Mouse (Mus musculus): ENCODE measurements at regions not wholly inside any gene's neighbourhood (a gene's known extent, or its start where the extent isn't known, plus 50 kb on each side); places are given as distances from the start of the nearest gene placed in this dataset.
A peak's percentile ranks its signal among the peaks of the same experiment; 100 is the strongest.

DNA sequence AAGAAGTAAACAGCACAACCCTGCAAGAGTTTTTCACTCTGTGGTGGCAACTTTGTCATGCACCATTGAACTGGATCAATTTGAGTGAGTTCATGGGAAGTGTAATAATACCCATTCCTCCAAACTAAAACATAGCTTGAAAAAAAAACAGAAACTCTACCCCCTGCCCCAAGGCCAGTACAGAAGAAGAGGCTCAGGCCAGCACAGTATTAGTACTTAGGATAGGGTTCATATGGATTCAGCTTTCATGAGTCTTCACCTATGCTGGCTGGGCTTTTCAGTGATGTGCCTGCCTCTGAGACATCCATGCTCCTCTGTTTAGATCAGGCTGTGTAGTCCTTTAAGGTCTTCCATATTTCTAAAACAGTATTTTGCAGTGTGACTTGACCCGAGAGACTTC, 270.6 kb downstream of the 1190002N15Rik start:
- DNase-seq (ENCODE audit: low spot score) = no peak

GRCm38 (mm10) chr9:94239479-94240241, 298.2 kb downstream of the 1190002N15Rik start:
- DNase-seq (ENCODE audit: low spot score) = peak; percentile 25

GRCm38 (mm10) chr9:94238565-94238964, 299.3 kb downstream of the 1190002N15Rik start:
- no peak for DNase-seq (ENCODE audit: low spot score)

DNA sequence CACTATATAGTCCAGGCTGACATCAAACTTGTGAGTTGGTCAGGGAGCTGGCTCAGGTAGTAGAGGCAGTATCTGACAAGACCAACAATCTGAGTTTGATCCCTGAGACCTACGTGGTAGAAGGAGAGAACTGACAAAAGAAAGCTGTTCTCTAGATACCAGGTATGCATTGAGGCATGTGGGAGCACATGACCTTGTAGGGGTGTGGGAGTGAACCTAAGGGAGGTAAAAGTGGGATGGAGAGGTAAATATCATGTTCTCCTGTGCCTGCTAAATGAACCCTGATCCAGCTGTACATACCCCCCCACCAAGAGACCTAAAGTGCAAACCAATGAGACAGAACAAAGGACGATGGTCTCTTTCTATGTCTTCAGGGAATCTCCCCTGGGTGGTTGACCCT, 308.3 kb downstream of the 1190002N15Rik start:
- DNase-seq (ENCODE audit: low spot score) = no peak

GRCm38 (mm10) chr9:94219116-94219515, 318.8 kb downstream of the 1190002N15Rik start:
- no peak for DNase-seq (ENCODE audit: low spot score)

DNA sequence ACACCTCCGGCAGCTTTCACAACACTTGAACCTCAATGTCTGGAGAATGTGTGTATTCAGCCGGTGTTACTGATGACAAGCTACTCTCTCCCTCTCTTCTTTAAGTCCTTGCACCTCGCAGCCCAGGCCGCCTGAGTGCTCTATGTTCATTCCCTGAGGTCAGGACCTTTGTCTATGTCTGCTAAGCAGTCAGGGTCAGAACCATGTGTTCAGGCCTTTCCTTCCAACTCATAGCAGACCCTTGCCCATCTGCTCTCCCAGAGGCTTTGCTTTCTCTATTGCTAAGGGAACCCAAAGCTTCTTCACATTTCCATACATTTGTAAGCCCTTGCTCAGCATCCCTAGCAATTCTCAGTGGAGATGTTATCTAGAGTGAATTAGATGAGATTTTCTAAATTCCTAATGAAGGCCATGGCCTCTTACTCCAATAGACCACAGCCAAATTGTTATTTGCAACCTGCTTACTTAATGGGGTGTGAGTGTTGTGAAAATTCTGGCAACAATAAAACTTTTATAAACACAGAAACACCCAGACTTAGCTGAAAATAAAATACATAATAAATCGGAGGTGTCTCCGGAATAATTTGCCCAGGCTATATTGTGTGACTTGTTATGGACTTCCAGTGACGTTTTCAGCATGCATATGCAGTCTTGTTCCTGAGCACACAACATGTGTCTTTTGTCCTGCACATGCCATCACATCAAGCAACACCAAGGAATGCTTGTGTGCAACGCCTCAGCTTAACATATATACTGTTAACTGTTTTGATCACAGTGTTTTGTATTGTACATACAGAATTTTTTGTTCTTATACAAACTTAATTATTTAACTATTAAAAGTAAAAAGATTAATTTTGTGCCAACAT, 321.2 kb downstream of the 1190002N15Rik start:
- no peak for DNase-seq (ENCODE audit: low spot score)

- no peak for DNase-seq (ENCODE audit: low spot score)
Measured at GRCm38 (mm10) chr9:94210467-94211249, 327.2 kb downstream of the 1190002N15Rik start.

DNA sequence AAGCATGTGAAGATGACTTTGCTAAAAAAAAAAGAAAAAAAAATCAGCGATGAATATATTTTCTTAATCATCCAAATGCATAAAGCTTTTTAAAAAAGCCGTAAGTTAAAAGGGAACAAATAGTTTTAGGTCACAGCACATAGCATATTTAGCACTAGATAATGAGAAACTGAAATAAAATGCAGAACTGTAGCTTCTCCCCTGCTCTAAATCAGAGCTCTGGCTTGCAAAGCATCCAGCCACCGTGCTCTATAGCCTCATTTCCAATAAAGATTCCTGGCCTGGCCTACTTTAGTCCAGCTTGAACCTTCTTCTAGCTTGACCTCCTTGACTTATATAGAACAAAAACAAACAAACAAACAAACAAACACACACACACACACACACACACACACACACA, 328.9 kb downstream of the 1190002N15Rik start:
- no peak for DNase-seq (ENCODE audit: low spot score)

DNA sequence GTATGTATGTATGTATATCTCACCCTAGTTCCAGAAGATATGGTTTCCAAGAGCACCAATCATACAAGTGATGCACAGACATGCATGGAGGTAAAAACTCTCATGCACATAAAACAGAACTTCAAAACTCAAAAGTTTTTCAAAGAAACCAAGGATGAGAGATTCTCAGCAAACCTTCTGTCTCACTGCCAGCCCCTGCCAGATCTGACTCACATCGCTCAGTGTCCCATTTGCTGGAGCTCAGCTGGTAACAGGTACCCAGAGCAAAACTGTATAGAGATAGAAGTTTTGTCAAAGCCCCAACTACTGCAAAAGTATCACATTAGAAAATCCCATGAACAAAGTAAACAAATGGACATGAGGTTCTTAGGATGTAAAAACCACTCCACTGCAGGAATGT, 337.0 kb downstream of the 1190002N15Rik start:
- no peak for DNase-seq (ENCODE audit: low spot score)

- no peak for DNase-seq (ENCODE audit: low spot score)
Measured at GRCm38 (mm10) chr9:94199864-94200263, 338.0 kb downstream of the 1190002N15Rik start.

GRCm38 (mm10) chr9:94191083-94191482, 346.8 kb downstream of the 1190002N15Rik start:
- no peak for DNase-seq (ENCODE audit: low spot score)

DNA sequence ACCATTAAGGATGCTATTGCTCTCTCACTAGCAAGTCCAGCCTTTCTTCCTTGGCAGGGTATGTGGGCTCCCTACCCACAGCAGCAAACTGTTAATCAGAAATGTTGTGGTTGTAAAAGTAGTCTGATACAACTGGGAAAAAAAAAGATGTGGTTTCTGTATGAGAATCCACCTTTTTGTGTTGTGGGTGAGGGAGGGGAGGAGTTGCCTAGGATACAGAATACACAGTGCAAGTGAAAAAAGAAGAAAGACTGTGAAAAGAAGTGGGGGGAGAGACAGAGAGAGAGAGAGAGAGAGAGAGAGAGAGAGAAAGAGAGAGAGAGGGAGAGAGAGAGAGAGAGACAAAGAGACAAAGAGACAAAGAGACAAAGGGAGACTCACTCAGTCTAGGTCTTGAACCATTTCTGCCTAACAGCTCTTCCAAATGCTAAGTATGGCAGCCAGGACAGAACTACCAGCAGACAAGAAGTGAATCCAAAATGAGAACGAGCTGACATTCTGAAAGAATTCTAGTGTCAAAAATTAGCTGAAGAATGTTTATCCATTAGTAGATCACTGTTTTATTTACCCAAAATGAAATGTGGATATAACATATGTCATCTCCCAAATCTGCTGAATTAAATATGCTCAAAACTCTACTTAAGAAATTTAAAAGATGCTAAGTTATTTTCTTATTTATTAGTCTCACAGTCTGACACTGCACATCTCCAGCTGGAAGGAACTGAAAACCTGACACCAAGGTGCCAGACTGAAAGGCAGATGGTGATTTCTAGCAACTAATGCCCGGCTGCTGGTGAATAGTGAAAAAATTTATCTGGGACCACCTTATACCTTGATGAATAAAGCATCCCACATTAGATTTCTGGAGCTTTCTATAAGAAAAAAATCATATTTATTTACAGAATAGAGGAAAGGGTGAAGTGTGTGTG, 347.7 kb downstream of the 1190002N15Rik start:
- no peak for DNase-seq (ENCODE audit: low spot score)

GRCm38 (mm10) chr9:94188124-94188523, 349.8 kb downstream of the 1190002N15Rik start:
- DNase-seq (ENCODE audit: low spot score) = no peak

GRCm38 (mm10) chr9:94169905-94170612, 367.8 kb downstream of the 1190002N15Rik start:
- peak; percentile 27 for DNase-seq (ENCODE audit: low spot score)

- no peak for DNase-seq (ENCODE audit: low spot score)
Measured at GRCm38 (mm10) chr9:94163671-94164070, 374.2 kb downstream of the 1190002N15Rik start.

GRCm38 (mm10) chr9:94155581-94155980, 382.3 kb downstream of the 1190002N15Rik start:
- peak; percentile 52 for DNase-seq (ENCODE audit: low spot score)

DNA sequence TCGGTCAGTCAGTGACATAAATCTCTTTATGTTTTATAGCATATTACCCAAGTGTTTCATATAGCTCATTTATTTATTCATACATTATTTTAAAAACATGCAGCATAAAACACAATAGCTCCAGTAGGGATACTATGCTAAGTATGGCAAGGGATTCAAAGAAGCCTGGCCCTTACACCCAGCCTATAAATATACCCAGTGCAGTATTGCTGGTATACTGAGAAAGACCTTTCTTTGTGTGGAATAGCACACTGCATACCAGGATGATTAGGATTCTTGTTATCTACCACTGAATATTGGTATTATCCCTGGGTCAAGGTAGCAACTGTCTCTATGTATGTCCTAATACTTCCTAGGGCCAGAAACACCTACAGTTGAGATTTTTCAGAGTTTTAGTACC, 389.4 kb downstream of the 1190002N15Rik start:
- no peak for DNase-seq (ENCODE audit: low spot score)

- no peak for DNase-seq (ENCODE audit: low spot score)
Measured at GRCm38 (mm10) chr9:94146787-94147186, 391.1 kb downstream of the 1190002N15Rik start.

- DNase-seq (ENCODE audit: low spot score) = no peak
Measured at GRCm38 (mm10) chr9:94136444-94136843, 401.4 kb downstream of the 1190002N15Rik start.

DNA sequence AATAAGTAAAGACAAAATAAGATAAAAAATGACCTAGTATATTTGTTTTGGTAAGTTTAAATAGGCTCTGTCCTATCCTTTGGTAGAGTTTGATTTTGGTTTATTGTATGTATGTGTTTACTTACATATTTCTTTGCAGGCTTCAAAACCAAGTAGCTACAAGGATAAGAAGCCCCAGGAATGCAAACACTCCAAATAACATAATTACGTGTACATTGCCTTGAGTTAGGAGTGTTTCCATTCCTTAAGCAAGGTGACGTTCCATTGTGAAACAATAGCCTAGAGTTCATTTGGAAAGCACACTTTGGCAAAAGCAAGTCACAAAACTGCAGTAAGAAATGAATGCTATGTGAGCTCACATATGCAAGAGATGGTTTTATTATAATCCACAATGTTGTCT, 404.2 kb downstream of the 1190002N15Rik start:
- no peak for DNase-seq (ENCODE audit: low spot score)

GRCm38 (mm10) chr9:94131367-94131766, 406.5 kb downstream of the 1190002N15Rik start:
- DNase-seq (ENCODE audit: low spot score) = no peak
